Mouse (Mus musculus) MEL (cell line): ENCODE data around the gene Utrn. TPM values are rescaled to one million over a fixed set of nuclear protein-coding genes. Genes with fewer than 3 reads are reported as not detected.

ENCODE experiments used
- DNase-seq: peaks from one replicate; pipeline ENCODE4 v3.0.0; 2011; ENCODE audit warnings: low read depth, low spot score
- H3K27ac ChIP-seq: 2 replicates; pipeline ENCODE4 v1.5.1; 2012; ENCODE audit warnings: low read depth, mild to moderate bottlenecking, control low read depth, low read length, moderate library complexity; ENCODE audit not compliant: control insufficient read depth
- H3K27me3 ChIP-seq, 2 experiments: fragments of 150-350 bp in 1 of 2; sonication (generic) in 1 of 2; 2 replicates each; pipeline ENCODE4 v1.6.1; 2012; ENCODE audit warnings: low read length in 2 of 2, mild to moderate bottlenecking in 2 of 2, improper control_type of control experiment in 1 of 2, moderate library complexity in 1 of 2; ENCODE audit not compliant: insufficient read depth in 2 of 2, control insufficient read depth in 1 of 2
- H3K36me3 ChIP-seq, 2 experiments: 2 replicates each; pipeline ENCODE4 v1.6.1; 2012 to 2014; ENCODE audit warnings: low read length in 2 of 2, improper control_type of control experiment in 1 of 2, inconsistent platforms in 1 of 2, mild to moderate bottlenecking in 1 of 2; ENCODE audit not compliant: insufficient read depth in 2 of 2, control insufficient read depth in 1 of 2
- H3K4me1 ChIP-seq, 2 experiments: fragments of 150-350 bp in 1 of 2; sonication (generic) in 1 of 2; 2 replicates each; pipeline ENCODE4 v1.6.1; 2012; ENCODE audit warnings: low read length in 2 of 2, improper control_type of control experiment in 1 of 2, mild to moderate bottlenecking in 1 of 2; ENCODE audit not compliant: insufficient read depth in 2 of 2, control insufficient read depth in 1 of 2
- H3K4me3 ChIP-seq, 2 experiments: fragments of 150-350 bp in 1 of 2; sonication (generic) in 1 of 2; 2 replicates each; pipeline ENCODE4 v1.5.1; 2012; ENCODE audit warnings: low read depth in 2 of 2, low read length in 2 of 2, mild to moderate bottlenecking in 2 of 2, moderate library complexity in 2 of 2, control low read depth in 1 of 2, improper control_type of control experiment in 1 of 2; ENCODE audit not compliant: control insufficient read depth in 1 of 2, insufficient read depth in 1 of 2
- H3K79me2 ChIP-seq: 2 replicates; pipeline ENCODE4 v1.6.1; 2012; ENCODE audit warnings: mild to moderate bottlenecking, low read length, moderate library complexity; ENCODE audit not compliant: control insufficient read depth, poor library complexity, insufficient read depth
- H3K9ac ChIP-seq: 2 replicates; pipeline ENCODE4 v1.6.1; 2012; ENCODE audit warnings: low read depth, mild to moderate bottlenecking, control low read depth, low read length, moderate library complexity; ENCODE audit not compliant: control insufficient read depth, poor library complexity, severe bottlenecking
- H3K9me3 ChIP-seq: fragments of 150-350 bp; sonication (generic); replicated peaks from 2 replicates; pipeline ENCODE4 v1.6.1; 2012; ENCODE audit warnings: mild to moderate bottlenecking, low read length, improper control_type of control experiment, moderate library complexity; ENCODE audit not compliant: insufficient read depth
- BHLHE40 ChIP-seq: IDR thresholded peaks from 2 replicates; pipeline ENCODE4 v1.6.1; 2012; ENCODE audit warnings: low read depth, mild to moderate bottlenecking, inconsistent platforms, low read length, improper control_type of control experiment, borderline replicate concordance
- CHD1 ChIP-seq: IDR thresholded peaks from 2 replicates; pipeline ENCODE4 v1.6.1; 2012; ENCODE audit warnings: low read depth, mild to moderate bottlenecking, inconsistent platforms, low read length, improper control_type of control experiment
- E2F4 ChIP-seq: IDR thresholded peaks from 2 replicates; pipeline ENCODE4 v1.6.1; 2011; ENCODE audit warnings: low read depth, low read length, improper control_type of control experiment, borderline replicate concordance
- EP300 ChIP-seq, 2 experiments: IDR thresholded peaks; 2 replicates each; pipeline ENCODE4 v1.6.1; 2011; ENCODE audit warnings: improper control_type of control experiment in 2 of 2, low read length in 2 of 2, low read depth in 1 of 2, mild to moderate bottlenecking in 1 of 2
- JUND ChIP-seq: IDR thresholded peaks from 2 replicates; pipeline ENCODE4 v1.6.1; 2011; ENCODE audit warnings: low read depth, mild to moderate bottlenecking, improper control_type of control experiment, low read length
- MAX ChIP-seq: IDR thresholded peaks from 2 replicates; pipeline ENCODE4 v1.6.1; 2011; ENCODE audit warnings: low read length, improper control_type of control experiment
- MAZ ChIP-seq: IDR thresholded peaks from 2 replicates; pipeline ENCODE4 v1.6.1; 2012; ENCODE audit warnings: low read depth, mild to moderate bottlenecking, inconsistent platforms, low read length, improper control_type of control experiment
- NELFE ChIP-seq: IDR thresholded peaks from 2 replicates; pipeline ENCODE4 v1.6.1; 2011; ENCODE audit warnings: low read depth, low read length, improper control_type of control experiment
- NRF1 ChIP-seq: IDR thresholded peaks from 2 replicates; pipeline ENCODE4 v1.6.1; 2014; ENCODE audit warnings: low read depth, mild to moderate bottlenecking, inconsistent platforms, low read length, improper control_type of control experiment, moderate library complexity; ENCODE audit not compliant: poor library complexity, insufficient read depth, severe bottlenecking
- POLR2AphosphoS5 ChIP-seq: IDR thresholded peaks from 2 replicates; pipeline ENCODE4 v1.6.1; 2012; ENCODE audit warnings: low read depth, borderline replicate concordance, mild to moderate bottlenecking, inconsistent platforms, low read length, moderate library complexity, mixed read lengths
- RAD21 ChIP-seq: IDR thresholded peaks from 2 replicates; pipeline ENCODE4 v1.6.1; 2011; ENCODE audit warnings: mild to moderate bottlenecking, low read depth, low read length, improper control_type of control experiment
- TAL1 ChIP-seq: IDR thresholded peaks from 2 replicates; pipeline ENCODE4 v1.6.1; 2012; ENCODE audit warnings: mild to moderate bottlenecking, inconsistent platforms, low read length, moderate library complexity, mixed read lengths
- USF2 ChIP-seq, 2 experiments: IDR thresholded peaks; 2 replicates each; pipeline ENCODE4 v1.6.1; 2011 to 2012; ENCODE audit warnings: improper control_type of control experiment in 2 of 2, low read length in 2 of 2, borderline replicate concordance in 1 of 2, inconsistent platforms in 1 of 2, low read depth in 1 of 2, mild to moderate bottlenecking in 1 of 2; ENCODE audit not compliant: insufficient read depth in 1 of 2
- ZC3H11A ChIP-seq: IDR thresholded peaks from 2 replicates; pipeline ENCODE4 v1.6.1; 2012; ENCODE audit warnings: low read depth, mild to moderate bottlenecking, inconsistent platforms, low read length, improper control_type of control experiment
- polyA plus RNA-seq, 2 experiments: library from polyadenylated mRNA; stranded (reverse) in 1 of 2; unstranded in 1 of 2; fragments of >175 nt in 1 of 2; fragments of >200 nt in 1 of 2; gene quantifications; 2 replicates each; pipeline versions ENCODE4 v1.2.1 to v1.2.4; 2012; ENCODE audit warnings: low replicate concordance in 2 of 2, low read depth in 1 of 2; ENCODE audit not compliant: insufficient read length in 2 of 2, insufficient read depth in 1 of 2, missing spikeins in 1 of 2
- total RNA-seq: library from RNA; depleted of rRNA; stranded (reverse); fragments of 300-350 nt; gene quantifications from 2 replicates; pipeline ENCODE4 v1.2.3, GENCODE M21; 2012

The Utrn gene
- total and polyA plus RNA-seq, 3 experiments, result 2.3 to 4.3 TPM; not detected in 1

DNA sequence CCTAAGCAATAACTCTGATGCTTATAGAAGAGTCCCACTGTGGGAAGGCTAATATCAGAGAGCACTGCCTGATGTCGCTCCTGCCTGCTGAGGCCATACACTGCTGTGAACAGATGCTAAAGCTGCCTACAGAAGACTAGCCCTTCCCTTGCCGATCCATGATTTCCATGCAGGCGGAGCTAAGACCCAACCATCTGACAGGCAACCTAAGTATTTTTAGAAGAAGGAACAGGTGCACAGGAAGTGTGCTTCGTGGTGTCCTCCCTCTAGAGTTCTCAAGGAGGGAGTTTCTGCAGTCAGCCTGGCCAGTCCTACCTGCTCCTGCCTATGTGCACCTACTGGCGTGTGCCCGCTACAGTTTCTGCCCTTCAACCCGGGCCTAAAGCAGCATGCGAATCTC is 150.8 kb downstream of the Utrn start:
- Histone ChIP-seq H3K9ac (no peak overlapping the region), H3K27me3 (no peaks in the 10 kb centered on the region), H3K4me3 (no peak overlapping the region), H3K27ac (no peak overlapping the region), H3K4me1 (peaks cover 0 to 5% of the 10 kb centered on the region in 2 experiments; a peak in 1 of 4 replicates), H3K79me2 (no peaks in the 10 kb centered on the region), H3K9me3 (no peaks in the 10 kb centered on the region), H3K36me3 (peaks cover 0 to 4% of the 10 kb centered on the region in 2 experiments; a peak in 2 of 4 replicates)
- no peak for TF ChIP-seq USF2 (IDR thresholded peaks at IDR 0.05; ENCODE audit: borderline replicate concordance in 1 of 2, insufficient read depth in 1 of 2, low read depth in 1 of 2, low read length in 2 of 2)
- no peak for TF ChIP-seq BHLHE40
- TF ChIP-seq E2F4, result no peak
- no peak for TF ChIP-seq JUND
- TF ChIP-seq POLR2AphosphoS5, result no peak
- no peak for DNase-seq

DNA sequence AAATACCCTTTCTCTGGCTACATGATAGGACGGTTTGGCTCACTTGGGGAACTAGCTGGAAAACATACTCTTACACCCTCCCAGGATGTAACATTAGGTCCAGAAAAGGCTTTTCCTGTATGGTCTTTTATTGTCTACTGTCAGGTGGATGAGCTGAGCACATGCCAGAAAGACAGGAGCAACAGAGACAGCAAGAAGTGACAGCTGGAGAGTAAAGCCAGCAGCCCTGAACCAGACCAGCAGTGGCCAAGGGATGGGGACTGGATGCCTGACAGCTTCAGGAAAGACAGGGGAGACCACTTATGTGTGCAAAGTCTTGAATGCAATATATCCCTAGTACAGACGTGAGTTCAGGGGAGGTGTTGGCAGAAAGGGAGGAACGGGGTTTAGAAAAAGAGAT is 151.8 kb downstream of the Utrn start:
- Histone ChIP-seq H3K27ac (no peak overlapping the region), H3K79me2 (no peaks in the 10 kb centered on the region), H3K9ac (no peak overlapping the region), H3K36me3 (no peaks in the 10 kb centered on the region), H3K9me3 (no peaks in the 10 kb centered on the region), H3K4me1 (no peaks in the 10 kb centered on the region), H3K27me3 (no peaks in the 10 kb centered on the region), H3K4me3 (no peak overlapping the region)
- DNase-seq, result no peak
- TF ChIP-seq USF2 (IDR thresholded peaks at IDR 0.05; ENCODE audit: borderline replicate concordance in 1 of 2, insufficient read depth in 1 of 2, low read depth in 1 of 2, low read length in 2 of 2) (no peak), MAX (no peak), RAD21 (no peak), EP300 (IDR thresholded peaks at IDR 0.05; ENCODE audit: low read depth in 1 of 2, low read length in 2 of 2) (no peak), NRF1 (no peak), MAZ (no peak), ZC3H11A (no peak), NELFE (no peak), TAL1 (no peak), CHD1 (no peak)
